7 mouse cellular contexts compared by ENCODE assay signal in genomic region chr12:16533331-16533828, GRCm38 (mm10).
A peak's percentile ranks its signal among the peaks of the same experiment; 100 is the strongest.
DNase-seq lines count a peak whose midpoint lies in the region; ATAC-seq and TF ChIP-seq lines count a peak whose summit lies in the region.

No protein-coding gene starts in this region.

- H3K36me3 ChIP-seq in kidney, adult 2 months (ENCODE audit: control insufficient read depth, insufficient read depth, low read length), result peaks cover 3% of the 10 kb centered on the region
- H3K36me3 ChIP-seq in limb, embryonic 10.5 days, result peaks cover 7% of the 10 kb centered on the region

- TF ChIP-seq CTCF in kidney, adult 2 months (conservative IDR thresholded peaks at IDR 0.05; ENCODE audit: insufficient read depth, insufficient read length, low read depth, low read length), result peak; percentile 63

- H3K4me3 ChIP-seq in kidney, adult 2 months (ENCODE audit: insufficient read depth, low read depth, low read length), result no peak overlapping the region
- no peak overlapping the region for H3K4me3 ChIP-seq in limb, embryonic 10.5 days

- no peak for TF ChIP-seq POLR2A in kidney, adult 2 months (IDR thresholded peaks at IDR 0.05; ENCODE audit: low read depth, low read length)

- H3K27ac ChIP-seq in kidney, adult 2 months (ENCODE audit: insufficient read depth, low read depth, low read length), result no peak overlapping the region
- peak overlapping the region; percentile 76 for H3K27ac ChIP-seq in limb, embryonic 10.5 days

- no peaks in the 10 kb centered on the region for H3K4me1 ChIP-seq in kidney, adult 2 months (ENCODE audit: control insufficient read depth, insufficient read depth, low read length)
- H3K4me1 ChIP-seq in limb, embryonic 10.5 days, result peaks cover 20% of the 10 kb centered on the region

- DNase-seq in adrenal gland, postnatal 14 days, result peak; percentile 87
- peak; percentile 68 for DNase-seq in embryo, embryonic 11.5 days (ENCODE audit: low read depth, low spot score)
- DNase-seq in kidney, adult 2 months, result peak; percentile 77
- DNase-seq in limb, embryonic 10.5 days (ENCODE audit: low spot score), result peak; percentile 86
- DNase-seq in spleen, postnatal 14 days (ENCODE audit: low spot score in 2 of 2), result peak; percentile 56 to 68

- H3K27me3 ChIP-seq in kidney, adult 2 months (replicated peaks; ENCODE audit: control insufficient read depth, insufficient read depth, low read length), result no peaks in the 10 kb centered on the region
- no peaks in the 10 kb centered on the region for H3K27me3 ChIP-seq in limb, embryonic 10.5 days (ENCODE audit: low read depth, poor library complexity, severe bottlenecking)

- ATAC-seq in granulocyte monocyte progenitor cell, adult 5-6 weeks (replicated peaks; ENCODE audit: poor library complexity, severe bottlenecking), result peak; percentile 70
- 0 out of 2 replicates have a peak, but pooled peaks have one; percentile 29 for ATAC-seq in monocyte, adult 5-6 weeks (replicated peaks; ENCODE audit: insufficient number of reproducible peaks, low FRiP score, low TSS enrichment, poor library complexity, severe bottlenecking)

- no peaks in the 10 kb centered on the region; the same call in 1 of the 2 replicates for H3K9me3 ChIP-seq in limb, embryonic 10.5 days (replicated peaks)

- WGBS in kidney, adult 2 months, result 23% methylated on average over 4 of the region's 4 CpGs
- WGBS in limb, embryonic 10.5 days, result 32% methylated on average over 4 of the region's 4 CpGs
